Mouse (Mus musculus): ENCODE data around the gene 1700016C15Rik.

GRCm38 (mm10) chr1:177726870-177727269 lies 2.7 kb upstream of the 1700016C15Rik start:
- TF ChIP-seq CTCF (IDR thresholded peaks at IDR 0.05; ENCODE audit: extremely low read depth, insufficient read length, insufficient replicate concordance, low read depth, low read length) (no peak), POLR2A (IDR thresholded peaks at IDR 0.05; ENCODE audit: low read depth, low read length) (no peak)

All from small intestine, adult 2 months (tissue).